Mouse (Mus musculus) left cerebral cortex, adult 2 months (tissue): ENCODE measurements at regions not wholly inside any gene's neighbourhood (a gene's known extent, or its start where the extent isn't known, plus 50 kb on each side); places are given as distances from the start of the nearest gene placed in this dataset.
A peak's percentile ranks its signal among the peaks of the same experiment; 100 is the strongest.

ENCODE experiments used
- DNase-seq, 2 experiments: peaks; one replicate each; pipeline ENCODE4 v3.0.0; 2021 to 2022; ENCODE audit warnings: low spot score in 2 of 2, mixed read lengths in 1 of 2; ENCODE audit errors: extremely low spot score in 1 of 2
- H3K27ac ChIP-seq: fragments of 200-600 bp; 2 replicates; pipeline ENCODE4 v1.8.1; 2022
- H3K4me3 ChIP-seq: fragments of 200-600 bp; 2 replicates; pipeline ENCODE4 v1.8.1; 2022
- CTCF ChIP-seq: fragments of 200-600 bp; IDR thresholded peaks from 2 replicates; pipeline ENCODE4 v1.8.1; 2022; ENCODE audit warnings: antibody characterized with exemption, mild to moderate bottlenecking, moderate library complexity
- intact Hi-C: fragments of 180-260 bp; cut with DNase I; formaldehyde crosslinking; loops from one replicate; pipeline ENCODE4 v1.15.1; 2025

GRCm38 (mm10) chr9:101710611-101711071, 151.0 kb upstream of the 9630041A04Rik start:
- intact Hi-C loops, result no loop called here
- no peak for DNase-seq
- Histone ChIP-seq H3K27ac (no peak overlapping the region), H3K4me3 (no peak overlapping the region)
- no peak for TF ChIP-seq CTCF

- intact Hi-C loops, result no loop called here
- Histone ChIP-seq H3K4me3 (no peak overlapping the region), H3K27ac (no peak overlapping the region)
- no peak for DNase-seq
- no peak for TF ChIP-seq CTCF
Measured at GRCm38 (mm10) chr9:101700368-101700767, 161.3 kb upstream of the 9630041A04Rik start.

GRCm38 (mm10) chr9:101694054-101694453, 167.6 kb upstream of the 9630041A04Rik start:
- no peak overlapping the region for H3K4me3 ChIP-seq
- H3K27ac ChIP-seq, result no peak overlapping the region
- TF ChIP-seq CTCF, result no peak
- intact Hi-C loops, result loop anchor here (5.0 to 10.0 kb wide), 2 partner anchors 313 to 509 kb away; no protein-coding TSS in a partner anchor
- no peak for DNase-seq

- no peak for DNase-seq
- Histone ChIP-seq H3K27ac (no peak overlapping the region), H3K4me3 (no peak overlapping the region)
- intact Hi-C loops, result loop anchor here (2.0 to 10.0 kb wide), 5 partner anchors 316 to 853 kb away; partner anchors contain the start of gene Ephb1
- TF ChIP-seq CTCF, result no peak
Measured at GRCm38 (mm10) chr9:101691336-101691735, 170.3 kb upstream of the 9630041A04Rik start.

GRCm38 (mm10) chr9:101690916-101691315, 170.7 kb upstream of the 9630041A04Rik start:
- intact Hi-C loops, result loop anchor here (2.0 to 10.0 kb wide), 5 partner anchors 316 to 854 kb away; partner anchors contain the start of gene Ephb1
- H3K27ac ChIP-seq, result no peak overlapping the region
- no peak overlapping the region for H3K4me3 ChIP-seq
- TF ChIP-seq CTCF, result no peak
- DNase-seq, result no peak

GRCm38 (mm10) chr9:101690402-101690861, 171.2 kb upstream of the 9630041A04Rik start:
- Histone ChIP-seq H3K4me3 (peak overlapping the region; percentile 30; the same call in 1 of the 2 replicates), H3K27ac (no peak overlapping the region)
- no peak for TF ChIP-seq CTCF
- intact Hi-C loops, result loop anchor here (2.0 to 10.0 kb wide), 5 partner anchors 317 to 854 kb away; partner anchors contain the start of gene Ephb1
- DNase-seq, result no peak

GRCm38 (mm10) chr9:101689532-101690401, 171.9 kb upstream of the 9630041A04Rik start:
- peak; percentile 96 for TF ChIP-seq CTCF
- peak; percentile 90 to 97 for DNase-seq
- intact Hi-C loops, result loop anchor here (2.0 to 10.0 kb wide), 5 partner anchors 318 to 855 kb away; partner anchors contain the start of gene Ephb1
- Histone ChIP-seq H3K27ac (no peak overlapping the region), H3K4me3 (no peak overlapping the region; the same call in 1 of the 2 replicates)

GRCm38 (mm10) chr9:101687226-101687625, 174.4 kb upstream of the 9630041A04Rik start:
- H3K4me3 ChIP-seq, result no peak overlapping the region
- TF ChIP-seq CTCF, result no peak
- H3K27ac ChIP-seq, result no peak overlapping the region
- intact Hi-C loops, result no loop called here
- DNase-seq, result no peak

GRCm38 (mm10) chr9:101677563-101677962, 184.1 kb upstream of the 9630041A04Rik start:
- Histone ChIP-seq H3K27ac (no peak overlapping the region), H3K4me3 (no peak overlapping the region)
- TF ChIP-seq CTCF, result no peak
- intact Hi-C loops, result no loop called here
- no peak for DNase-seq

GRCm38 (mm10) chr9:101670111-101670510, 191.5 kb upstream of the 9630041A04Rik start:
- DNase-seq, result no peak
- no peak overlapping the region for H3K27ac ChIP-seq
- H3K4me3 ChIP-seq, result no peak overlapping the region
- intact Hi-C loops, result no loop called here
- no peak for TF ChIP-seq CTCF

- H3K27ac ChIP-seq, result no peak overlapping the region
- DNase-seq, result no peak
- no peak overlapping the region for H3K4me3 ChIP-seq
- intact Hi-C loops, result no loop called here
- no peak for TF ChIP-seq CTCF
Measured at GRCm38 (mm10) chr9:101649816-101650215, 211.8 kb upstream of the 9630041A04Rik start.

- no peak overlapping the region for H3K4me3 ChIP-seq
- intact Hi-C loops, result no loop called here
- TF ChIP-seq CTCF, result no peak
- H3K27ac ChIP-seq, result no peak overlapping the region
- DNase-seq, result no peak
Measured at GRCm38 (mm10) chr9:101641524-101641923, 220.1 kb upstream of the 9630041A04Rik start.
